Mouse (Mus musculus): Measurements from ENCODE around the gene Thap4.
"Not testable (repeated sequence)": the region's sequence is repeated elsewhere in the genome, so short reads cannot be mapped to it uniquely, and the experiment has no call there.

The Thap4 gene

DNA sequence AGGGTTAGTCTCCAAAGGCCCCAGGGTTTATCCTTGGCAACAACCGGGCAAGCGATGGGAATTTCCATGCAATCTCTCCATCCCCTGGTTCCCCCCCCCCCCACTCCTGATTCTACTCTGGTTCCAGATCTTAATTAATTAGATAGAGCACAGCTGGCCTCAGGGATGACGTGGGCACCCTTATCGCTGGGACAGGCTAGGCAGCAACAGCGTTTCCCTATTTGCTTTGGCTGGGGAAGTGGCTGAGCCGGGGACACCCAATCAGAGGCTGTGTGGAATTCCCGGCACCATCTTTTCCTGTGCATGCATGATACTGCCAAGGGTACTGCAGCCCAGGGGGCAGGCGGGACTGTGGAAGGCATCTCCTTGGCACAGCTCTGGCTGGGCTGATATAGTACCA lies 66.5 kb downstream of the Thap4 start:
- DNase-seq: no peak

- no peak for DNase-seq
Measured at GRCm38 (mm10) chr1:93686961-93687320, 67.7 kb downstream of the Thap4 start.

- peak; percentile 29 for DNase-seq
Measured at GRCm38 (mm10) chr1:93686245-93686960, 68.3 kb downstream of the Thap4 start.

GRCm38 (mm10) chr1:93685401-93686244 lies 69.0 kb downstream of the Thap4 start, which contains the start of gene Bok:
Gene Bok, plus strand, starts transcription at chr1:93685660.
- DNase-seq: peak; percentile 35

DNA sequence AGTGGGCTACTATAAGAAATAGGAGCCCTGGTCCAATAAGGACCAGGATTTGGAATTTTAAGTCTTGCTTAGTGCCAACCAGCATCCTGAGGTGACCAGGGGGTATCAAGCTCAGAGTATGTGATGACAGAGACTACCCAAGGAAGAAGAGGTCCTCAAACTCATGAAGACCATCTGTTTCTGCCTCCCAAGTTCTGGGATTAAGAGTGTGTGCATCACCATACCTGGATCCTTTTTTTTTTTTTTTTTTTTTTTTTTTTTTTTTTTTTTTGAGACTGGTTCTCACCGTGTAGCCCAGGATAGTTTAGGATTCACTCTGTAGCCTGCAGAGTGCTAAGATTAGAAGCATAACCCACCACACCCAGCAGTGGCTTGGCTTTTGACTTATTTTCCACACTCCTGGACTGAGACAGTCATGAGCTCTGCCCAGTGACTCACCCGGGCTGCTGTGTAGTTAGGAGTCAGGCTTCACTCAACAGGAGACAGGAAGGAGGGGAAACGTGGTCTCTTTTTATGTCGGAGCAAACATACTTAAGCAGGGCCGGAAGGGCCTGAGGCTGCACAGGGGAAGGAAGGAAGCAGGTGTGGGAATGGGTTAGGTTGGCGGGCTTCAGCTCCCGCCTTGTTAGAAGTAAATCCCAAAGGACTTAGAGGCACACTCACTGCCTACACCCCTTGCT lies 74.6 kb downstream of the Thap4 start:
- no peak for DNase-seq

- DNase-seq: no peak
Measured at GRCm38 (mm10) chr1:93678386-93678785, 76.3 kb downstream of the Thap4 start.

DNA sequence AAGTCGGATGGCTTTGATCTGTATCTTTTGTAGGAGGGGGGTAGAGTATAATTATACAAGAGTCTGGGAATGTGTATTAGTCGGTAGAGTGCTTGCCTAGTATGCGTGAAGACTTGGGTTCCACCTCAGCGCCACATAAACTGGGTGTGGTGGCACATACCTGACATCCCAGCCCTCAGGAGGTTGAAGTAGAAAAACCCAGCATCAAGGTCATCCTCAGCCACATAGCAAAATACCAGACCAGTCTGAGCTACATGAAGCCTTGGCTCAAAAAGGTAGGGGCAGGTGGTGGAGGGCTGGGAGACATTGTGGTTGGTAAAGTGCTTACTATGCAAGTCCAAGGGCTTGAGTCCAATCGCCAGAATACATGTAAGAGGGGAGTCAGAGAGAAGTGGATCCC lies 82.0 kb downstream of the Thap4 start:
- DNase-seq: no peak

DNA sequence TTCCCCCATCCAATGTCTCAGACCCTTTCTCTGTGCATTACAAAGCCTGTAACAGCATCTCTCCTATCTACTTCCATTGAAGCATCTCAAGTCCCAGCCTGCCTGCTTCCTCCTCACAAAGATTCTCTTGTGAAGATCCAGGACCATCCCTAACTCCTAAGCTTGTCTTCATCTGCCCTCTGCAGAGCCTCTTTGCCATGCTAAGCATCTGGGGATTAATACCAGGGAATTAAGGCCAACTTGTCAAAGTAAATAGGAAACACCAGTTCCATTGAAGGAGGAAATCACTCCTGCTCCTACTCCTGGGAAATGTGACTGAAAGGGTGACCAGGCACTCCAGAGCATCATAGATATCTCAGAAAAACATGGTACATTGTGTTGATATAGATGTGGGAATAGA lies 84.7 kb downstream of the Thap4 start:
- no peak for DNase-seq

- DNase-seq: peak; percentile 38
Measured at GRCm38 (mm10) chr1:93668791-93669548, 85.7 kb downstream of the Thap4 start.

DNA sequence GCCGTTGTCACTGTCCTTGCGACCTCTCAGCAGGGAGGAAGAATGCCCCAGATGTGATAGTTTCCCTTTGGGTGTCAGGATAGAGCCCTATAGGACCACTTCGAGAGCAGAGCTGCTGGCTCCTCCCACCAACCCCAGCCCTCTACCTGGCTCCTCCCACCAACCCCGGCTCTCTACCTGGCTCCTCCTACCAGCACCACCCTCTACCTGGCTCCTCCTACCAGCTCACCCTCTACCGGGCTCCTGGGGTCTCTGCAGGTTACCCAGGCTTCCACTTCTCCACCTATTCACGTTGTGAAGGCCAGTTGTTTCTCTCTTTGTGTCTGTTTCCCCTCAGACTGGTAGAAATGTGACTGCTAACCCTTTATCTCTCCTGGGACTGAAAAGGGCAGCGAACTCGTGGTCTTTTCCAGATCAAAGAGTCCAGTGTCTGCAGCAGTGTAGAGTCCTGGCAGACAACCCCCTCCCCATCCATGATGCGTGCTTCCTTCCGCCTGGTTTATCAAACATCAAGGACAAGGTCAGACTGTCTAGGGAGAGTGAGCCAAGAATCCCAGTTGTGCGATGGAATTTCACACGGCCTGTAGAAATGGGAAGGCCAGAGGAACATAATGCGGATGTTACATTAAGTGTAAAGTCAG lies 86.8 kb downstream of the Thap4 start:
- no peak for DNase-seq

- DNase-seq: not testable (repeated sequence)
Measured at GRCm38 (mm10) chr1:93658559-93658958, 96.1 kb downstream of the Thap4 start, which contains the start of gene Stk25. Gene Stk25, minus strand, starts transcription at chr1:93658659.

GRCm38 (mm10) chr1:93657025-93657360 lies 97.7 kb downstream of the Thap4 start:
- DNase-seq: no peak

DNA sequence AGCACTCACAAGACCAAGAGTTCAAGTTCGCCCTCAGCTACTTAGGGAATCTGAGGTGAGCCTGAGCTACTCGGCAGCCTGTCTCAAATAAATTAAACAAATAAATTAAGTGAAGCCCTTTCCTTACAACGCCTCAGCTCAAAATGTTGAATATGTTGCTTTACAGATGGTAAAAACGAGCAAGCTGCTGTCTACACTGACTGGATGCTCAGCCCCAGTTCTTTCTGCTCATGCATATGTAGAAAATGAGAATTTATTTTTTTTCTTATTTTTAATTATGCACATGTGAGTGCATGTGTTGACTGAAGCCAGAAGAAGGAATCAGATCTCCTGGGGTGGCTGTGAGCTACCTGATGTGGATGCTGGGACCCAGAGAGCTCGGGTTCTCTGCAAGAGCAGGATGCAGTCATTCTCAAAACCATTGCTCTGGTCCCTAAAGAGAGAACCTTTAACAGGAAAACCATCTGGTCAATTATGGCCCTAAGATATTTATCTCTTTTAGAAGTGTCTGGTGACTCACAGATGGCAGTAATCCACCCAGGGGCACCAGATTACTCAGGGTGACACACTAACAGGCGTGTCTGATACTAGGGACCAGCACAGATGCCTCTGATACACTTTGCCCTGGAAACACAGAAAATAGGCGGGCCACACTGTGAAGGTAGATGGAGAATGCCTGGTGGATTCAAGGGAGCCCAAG lies 98.2 kb downstream of the Thap4 start:
- no peak for DNase-seq

DNA sequence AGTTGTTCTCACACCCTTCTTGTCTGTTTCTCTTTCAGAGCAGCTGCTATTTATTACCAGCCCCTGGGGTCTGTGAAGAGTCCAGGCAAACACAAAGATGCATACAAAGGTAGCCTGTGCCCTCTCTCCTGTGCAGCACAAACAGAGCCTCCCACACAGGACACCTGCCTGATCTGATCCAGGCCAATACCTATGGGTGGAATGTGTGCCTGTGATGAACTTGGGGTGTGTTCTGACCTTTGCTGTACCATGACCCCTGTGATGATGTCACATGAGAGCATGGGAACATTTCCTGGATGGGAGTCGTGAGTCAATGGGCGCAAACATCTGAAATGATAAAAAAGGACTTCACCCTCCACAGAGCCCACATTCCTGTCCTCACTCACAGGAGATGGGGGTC lies 99.9 kb downstream of the Thap4 start:
- DNase-seq: no peak

GRCm38 (mm10) chr1:93654275-93654674 lies 100.4 kb downstream of the Thap4 start:
- DNase-seq: no peak
